Mouse (Mus musculus) forebrain, embryonic 16.5 days (tissue): ENCODE results near the gene Dnaic2. TPM values are rescaled to one million over a fixed set of nuclear protein-coding genes. Genes with fewer than 3 reads are reported as not detected.

Source experiments
- ATAC-seq: fragments of 200-750 bp; cut with Nextera tagmentation; 2 replicates; pipeline ENCODE4 v1.8.0; 2017; ENCODE audit warnings: mild to moderate bottlenecking, moderate library complexity
- H3K27ac ChIP-seq: fragments of 300-500 bp; sonication (generic); 2 replicates; pipeline ENCODE4 v1.5.1; 2014; ENCODE audit warnings: low read length, control low read depth
- H3K27me3 ChIP-seq: fragments of 300-500 bp; sonication (generic); replicated peaks from 2 replicates; pipeline ENCODE4 v1.6.1; 2014; ENCODE audit warnings: low read length; ENCODE audit not compliant: control insufficient read depth, insufficient read depth
- H3K36me3 ChIP-seq: fragments of 300-500 bp; sonication (generic); 2 replicates; pipeline ENCODE4 v1.6.1; 2014; ENCODE audit not compliant: control insufficient read depth, insufficient read depth
- H3K4me1 ChIP-seq: fragments of 300-500 bp; sonication (generic); replicated peaks from 2 replicates; pipeline ENCODE4 v1.6.1; 2014; ENCODE audit warnings: low read length; ENCODE audit not compliant: control insufficient read depth, insufficient read depth
- H3K4me2 ChIP-seq: fragments of 300-500 bp; sonication (generic); 2 replicates; pipeline ENCODE4 v1.6.1; 2014; ENCODE audit warnings: mild to moderate bottlenecking, low read length, control low read depth
- H3K4me3 ChIP-seq: fragments of 300-500 bp; sonication (generic); replicated peaks from 2 replicates; pipeline ENCODE4 v1.5.1; 2014; ENCODE audit warnings: mild to moderate bottlenecking, low read length, control low read depth
- H3K9ac ChIP-seq: fragments of 300-500 bp; sonication (generic); replicated peaks from 2 replicates; pipeline ENCODE4 v1.6.1; 2014; ENCODE audit warnings: low read depth, low read length, control low read depth
- H3K9me3 ChIP-seq: fragments of 300-500 bp; sonication (generic); 2 replicates; pipeline ENCODE4 v1.6.1; 2016; ENCODE audit warnings: low read length; ENCODE audit not compliant: control insufficient read depth
- WGBS: fragments of 180-500 bp; shearing (Covaris S2); extraction: QIAGEN DNeasy Blood & Tissue Kit; methylation state at CpG from one replicate; pipeline ENCODE4 v1.1.7; 2014; 5-methylcytosine and 5-hydroxymethylcytosine counted together
- polyA plus RNA-seq: library from polyadenylated mRNA; unstranded; fragments of >200 nt; fragmentation: Nextera tagmentation; extraction: Ambion mirVana; gene quantifications from 2 replicates; pipeline ENCODE4 v1.2.1, GENCODE M21; 2015

The Dnaic2 gene
- polyA plus RNA-seq, 1 experiment from 2014 or later, result 1.5 TPM

DNA sequence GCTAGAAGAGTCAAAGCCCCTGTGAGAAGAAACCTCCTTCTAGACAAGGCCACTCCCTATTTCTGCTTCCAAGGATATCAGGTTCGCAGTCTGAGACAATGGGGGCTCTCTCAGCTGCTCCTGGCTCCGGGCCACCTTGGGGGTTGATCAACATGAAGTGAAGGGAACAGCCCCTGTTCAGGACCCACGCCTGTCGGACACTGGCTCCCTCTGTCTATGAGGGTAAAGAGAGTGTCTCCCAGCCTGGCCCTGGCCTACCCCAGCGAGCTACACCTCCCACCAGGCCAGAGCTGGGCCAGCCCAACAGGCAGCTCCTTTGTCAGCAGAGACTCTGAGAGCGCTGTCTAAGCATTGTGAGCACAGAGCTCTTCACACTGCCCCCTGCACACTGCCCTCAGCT lies 42.7 kb downstream of the Dnaic2 start:
- H3K4me3 ChIP-seq, result no peak overlapping the region
- H3K9ac ChIP-seq, result no peak overlapping the region
- ATAC-seq, result no peak
- WGBS, result 24% methylated on average over 6 of the region's 6 CpGs
- peaks cover 12% of the 10 kb centered on the region for H3K4me1 ChIP-seq
- no peaks in the 10 kb centered on the region for H3K36me3 ChIP-seq
- H3K27ac ChIP-seq, result no peak overlapping the region
- H3K27me3 ChIP-seq, result peaks cover 4% of the 10 kb centered on the region; the same call in 1 of the 2 replicates
- H3K4me2 ChIP-seq, result no peak overlapping the region
- no peaks in the 10 kb centered on the region for H3K9me3 ChIP-seq

DNA sequence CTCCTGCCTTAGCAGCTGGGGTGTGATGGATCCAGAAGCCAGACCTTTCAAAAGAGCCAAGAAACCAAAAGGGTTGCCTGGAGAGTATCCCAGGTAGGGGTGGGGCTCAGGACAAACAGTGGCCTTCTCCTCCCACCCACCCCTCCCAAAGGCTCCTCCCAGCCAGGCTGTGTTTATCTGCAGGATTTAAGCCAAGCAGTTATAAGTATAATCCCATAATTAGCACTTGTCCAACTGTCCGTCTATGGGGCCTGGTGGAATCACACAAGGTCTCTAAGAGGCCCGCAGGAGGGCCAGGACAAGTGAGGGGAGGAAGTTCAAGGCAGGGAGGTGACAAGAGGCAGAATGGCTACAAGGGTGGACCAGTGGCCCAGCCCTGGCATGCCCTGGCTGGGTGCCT lies 44.7 kb downstream of the Dnaic2 start:
- no peaks in the 10 kb centered on the region for H3K9me3 ChIP-seq
- H3K27me3 ChIP-seq, result no peaks in the 10 kb centered on the region
- no peaks in the 10 kb centered on the region for H3K36me3 ChIP-seq
- no peak overlapping the region for H3K4me2 ChIP-seq
- ATAC-seq, result no peak
- WGBS, result 68% methylated on average over 2 of the region's 2 CpGs
- no peak overlapping the region for H3K4me3 ChIP-seq
- H3K27ac ChIP-seq, result no peak overlapping the region
- H3K9ac ChIP-seq, result no peak overlapping the region
- H3K4me1 ChIP-seq, result 0 out of 2 replicates have a peak, but pooled peaks cover 5% of the 10 kb centered on the region

DNA sequence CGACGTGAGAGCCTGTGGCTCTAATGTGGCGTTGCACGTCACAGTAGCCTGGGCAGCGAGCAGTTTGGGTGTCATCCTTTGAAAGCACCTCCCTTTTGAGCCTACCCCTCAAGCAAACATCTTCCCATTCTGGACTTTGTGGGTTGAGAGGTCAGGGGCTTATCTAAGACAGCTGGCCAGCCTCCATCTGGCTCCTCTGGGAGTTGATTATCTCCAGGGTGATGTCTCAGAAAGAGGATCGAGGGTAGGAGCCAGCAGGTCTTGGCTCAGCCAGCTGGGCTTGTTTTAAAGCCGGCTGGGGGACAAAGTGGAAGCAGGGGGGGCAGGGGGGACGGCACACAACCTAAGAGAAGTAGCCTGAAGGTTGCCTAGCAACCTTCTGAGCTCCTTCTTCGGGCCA lies 52.9 kb downstream of the Dnaic2 start:
- 48% methylated on average over 9 of the region's 9 CpGs for WGBS
- no peak for ATAC-seq
- H3K4me2 ChIP-seq, result no peak overlapping the region
- H3K36me3 ChIP-seq, result no peaks in the 10 kb centered on the region
- H3K9ac ChIP-seq, result no peak overlapping the region
- 0 out of 2 replicates have a peak, but pooled peaks cover 2% of the 10 kb centered on the region for H3K4me1 ChIP-seq
- no peaks in the 10 kb centered on the region; the same call in 1 of the 2 replicates for H3K27me3 ChIP-seq
- H3K27ac ChIP-seq, result no peak overlapping the region
- no peak overlapping the region for H3K4me3 ChIP-seq
- H3K9me3 ChIP-seq, result no peaks in the 10 kb centered on the region

- H3K27ac ChIP-seq, result no peak overlapping the region
- peaks cover 13% of the 10 kb centered on the region; the same call in 1 of the 2 replicates for H3K27me3 ChIP-seq
- H3K9ac ChIP-seq, result peak overlapping the region; percentile 57
- H3K4me1 ChIP-seq, result peaks cover 11% of the 10 kb centered on the region; the same call in 1 of the 2 replicates
- peak overlapping the region; percentile 39 for H3K4me3 ChIP-seq
- ATAC-seq, result 0 out of 2 replicates have a peak, but pooled peaks have one; percentile 4
- no peaks in the 10 kb centered on the region for H3K9me3 ChIP-seq
- WGBS, result 55% methylated on average over 10 of the region's 10 CpGs
- peak overlapping the region; percentile 64 for H3K4me2 ChIP-seq
- no peaks in the 10 kb centered on the region for H3K36me3 ChIP-seq
Measured at GRCm38 (mm10) chr11:114785892-114786291, 58.7 kb downstream of the Dnaic2 start.

DNA sequence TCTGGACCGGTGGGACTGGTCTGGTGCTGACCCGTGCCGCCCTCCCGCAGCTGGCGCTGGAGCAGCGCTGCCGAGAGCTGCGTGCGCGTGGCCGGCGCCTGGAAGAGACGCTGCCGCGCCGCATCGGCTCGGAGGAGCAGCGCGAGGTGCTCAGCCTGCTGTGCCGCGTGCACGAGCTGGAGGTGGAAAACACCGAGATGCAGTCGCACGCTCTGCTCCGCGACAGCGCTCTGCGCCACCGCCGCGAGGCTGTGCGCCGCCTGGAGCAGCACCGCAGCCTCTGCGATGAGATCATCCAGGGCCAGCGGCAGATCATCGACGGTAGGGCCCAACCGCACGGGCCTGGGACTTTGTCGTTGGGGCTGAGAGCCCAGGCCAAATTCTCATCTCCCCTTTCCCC lies 59.1 kb downstream of the Dnaic2 start:
- no peaks in the 10 kb centered on the region for H3K36me3 ChIP-seq
- H3K4me1 ChIP-seq, result peaks cover 15% of the 10 kb centered on the region
- no peaks in the 10 kb centered on the region for H3K9me3 ChIP-seq
- H3K27me3 ChIP-seq, result peaks cover 13% of the 10 kb centered on the region; the same call in 1 of the 2 replicates
- H3K4me3 ChIP-seq, result peak overlapping the region; percentile 39
- WGBS, result 1% methylated on average over 43 of the region's 43 CpGs
- peak; percentile 86 for ATAC-seq
- peak overlapping the region; percentile 64 for H3K4me2 ChIP-seq
- no peak overlapping the region for H3K27ac ChIP-seq
- H3K9ac ChIP-seq, result peak overlapping the region; percentile 57

GRCm38 (mm10) chr11:114787611-114788010 lies 60.4 kb downstream of the Dnaic2 start:
- H3K4me3 ChIP-seq, result no peak overlapping the region
- H3K27me3 ChIP-seq, result peaks cover 13% of the 10 kb centered on the region; the same call in 1 of the 2 replicates
- H3K36me3 ChIP-seq, result no peaks in the 10 kb centered on the region
- no peak overlapping the region for H3K9ac ChIP-seq
- no peaks in the 10 kb centered on the region for H3K9me3 ChIP-seq
- H3K27ac ChIP-seq, result no peak overlapping the region
- H3K4me2 ChIP-seq, result no peak overlapping the region
- no peak for ATAC-seq
- WGBS, result 77% methylated on average over 3 of the region's 3 CpGs
- peaks cover 25% of the 10 kb centered on the region for H3K4me1 ChIP-seq

GRCm38 (mm10) chr11:114789061-114789714 lies 62.0 kb downstream of the Dnaic2 start:
- Histone ChIP-seq H3K4me1 (peaks cover 39% of the 10 kb centered on the region), H3K9ac (peak overlapping the region; percentile 42), H3K27me3 (peaks cover 13% of the 10 kb centered on the region; the same call in 1 of the 2 replicates), H3K36me3 (no peaks in the 10 kb centered on the region), H3K27ac (no peak overlapping the region), H3K4me2 (peak overlapping the region; percentile 43), H3K9me3 (no peaks in the 10 kb centered on the region), H3K4me3 (peak overlapping the region; percentile 16)
- ATAC-seq, result peak; percentile 48
- 15% methylated on average over 30 of the region's 30 CpGs for WGBS

DNA sequence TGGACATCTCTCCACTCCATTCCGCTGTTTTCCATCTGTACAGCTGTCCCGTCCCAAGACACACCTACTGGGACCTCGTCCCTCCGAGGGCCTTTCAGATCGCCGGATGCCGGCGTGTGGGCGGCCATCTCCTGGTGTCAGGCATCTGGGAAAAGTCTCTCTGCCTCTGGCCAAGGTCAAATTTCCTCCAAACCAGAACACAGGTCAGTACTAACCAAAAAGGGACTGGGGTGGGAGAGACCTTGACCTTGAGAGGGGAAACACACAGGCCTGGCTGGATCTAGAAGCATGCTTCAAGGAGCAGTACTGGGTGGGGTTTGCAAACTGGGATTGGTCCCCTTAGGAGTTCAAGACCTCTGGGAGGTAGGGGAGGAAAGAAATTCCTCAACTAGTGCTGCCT lies 62.5 kb downstream of the Dnaic2 start:
- no peak for ATAC-seq
- Histone ChIP-seq H3K27me3 (peaks cover 13% of the 10 kb centered on the region; the same call in 1 of the 2 replicates), H3K4me3 (no peak overlapping the region), H3K9me3 (no peaks in the 10 kb centered on the region), H3K36me3 (no peaks in the 10 kb centered on the region), H3K27ac (no peak overlapping the region), H3K9ac (no peak overlapping the region), H3K4me2 (no peak overlapping the region), H3K4me1 (peaks cover 45% of the 10 kb centered on the region)
- 68% methylated on average over 9 of the region's 9 CpGs for WGBS

DNA sequence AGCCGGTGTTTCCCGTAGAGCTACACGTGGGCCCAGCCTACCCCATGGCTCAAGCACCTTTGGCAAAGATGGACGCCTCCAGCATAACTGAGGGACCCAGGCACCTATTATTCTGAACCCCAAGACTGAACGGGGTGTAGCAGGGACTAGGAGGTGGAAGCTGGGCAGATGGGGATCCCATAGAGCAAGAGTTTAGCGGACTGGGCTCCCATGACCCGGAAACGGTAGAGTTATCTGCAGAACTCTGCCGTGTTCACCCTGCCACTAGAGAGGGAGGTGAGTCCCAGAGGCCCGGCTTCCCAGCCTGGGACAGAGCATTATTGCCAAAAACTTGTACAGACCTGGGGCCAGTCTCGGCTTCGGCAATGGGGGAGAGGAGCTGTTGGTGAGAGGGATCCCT lies 63.0 kb downstream of the Dnaic2 start:
- Histone ChIP-seq H3K36me3 (no peaks in the 10 kb centered on the region), H3K4me3 (no peak overlapping the region), H3K4me1 (peaks cover 49% of the 10 kb centered on the region), H3K9ac (no peak overlapping the region), H3K27me3 (0 out of 2 replicates have a peak, but pooled peaks cover 13% of the 10 kb centered on the region), H3K4me2 (no peak overlapping the region), H3K9me3 (no peaks in the 10 kb centered on the region), H3K27ac (no peak overlapping the region)
- WGBS, result 80% methylated on average over 12 of the region's 12 CpGs
- no peak for ATAC-seq
